Mouse (Mus musculus) embryonic facial prominence, embryonic 14.5 days (tissue): Measurements from ENCODE around the gene Abca7. TPM values are rescaled to one million over a fixed set of nuclear protein-coding genes. Genes with fewer than 3 reads are reported as not detected.
A peak's percentile ranks its signal among the peaks of the same experiment; 100 is the strongest.

Experiments used
- ATAC-seq: fragments of 200-750 bp; cut with Nextera tagmentation; 2 replicates; pipeline ENCODE4 v1.8.0; 2017; ENCODE audit warnings: low read depth, moderate number of reproducible peaks, moderate TSS enrichment
- DNase-seq: peaks from one replicate; pipeline ENCODE4 v3.0.0-alpha.2; 2015; ENCODE audit warnings: low spot score
- H3K27ac ChIP-seq: fragments of 300-500 bp; sonication (generic); replicated peaks from 2 replicates; pipeline ENCODE4 v1.5.1; 2014; ENCODE audit warnings: low read depth, mild to moderate bottlenecking, low read length, moderate library complexity
- H3K27me3 ChIP-seq: fragments of 300-500 bp; sonication (generic); replicated peaks from 2 replicates; pipeline ENCODE4 v1.6.1; 2014; ENCODE audit warnings: low read length; ENCODE audit not compliant: control insufficient read depth, insufficient read depth
- H3K36me3 ChIP-seq: fragments of 300-500 bp; sonication (generic); 2 replicates; pipeline ENCODE4 v1.6.1; 2014; ENCODE audit warnings: low read length, mixed read lengths; ENCODE audit not compliant: control insufficient read depth, insufficient read depth
- H3K4me1 ChIP-seq: fragments of 300-500 bp; sonication (generic); 2 replicates; pipeline ENCODE4 v1.6.1; 2014; ENCODE audit warnings: antibody characterized with exemption, low read length; ENCODE audit not compliant: control insufficient read depth, insufficient read depth
- H3K4me2 ChIP-seq: fragments of 300-500 bp; sonication (generic); 2 replicates; pipeline ENCODE4 v1.6.1; 2014; ENCODE audit warnings: low read depth, mild to moderate bottlenecking, low read length, moderate library complexity, mixed read lengths
- H3K4me3 ChIP-seq: fragments of 300-500 bp; sonication (generic); 2 replicates; pipeline ENCODE4 v1.5.1; 2014; ENCODE audit warnings: low read depth, mild to moderate bottlenecking, low read length
- H3K9ac ChIP-seq: fragments of 300-500 bp; sonication (generic); 2 replicates; pipeline ENCODE4 v1.6.1; 2014; ENCODE audit warnings: low read depth, mild to moderate bottlenecking, low read length, moderate library complexity, mixed read lengths
- H3K9me3 ChIP-seq: fragments of 300-500 bp; sonication (generic); 2 replicates; pipeline ENCODE4 v1.6.1; 2016; ENCODE audit warnings: low read length; ENCODE audit not compliant: control insufficient read depth
- WGBS: fragments of 180-500 bp; shearing (Covaris S2); extraction: QIAGEN DNeasy Blood & Tissue Kit; methylation state at CpG from one replicate; pipeline ENCODE4 v1.1.7; 2014; 5-methylcytosine and 5-hydroxymethylcytosine counted together
- polyA plus RNA-seq: library from polyadenylated mRNA; unstranded; fragments of >200 nt; fragmentation: Nextera tagmentation; extraction: Ambion mirVana; gene quantifications from 2 replicates; pipeline ENCODE4 v1.2.1, GENCODE M21; 2014

Abca7 gene
- polyA plus RNA-seq, 1 experiment from 2014 or later, result 2.5 TPM

DNA sequence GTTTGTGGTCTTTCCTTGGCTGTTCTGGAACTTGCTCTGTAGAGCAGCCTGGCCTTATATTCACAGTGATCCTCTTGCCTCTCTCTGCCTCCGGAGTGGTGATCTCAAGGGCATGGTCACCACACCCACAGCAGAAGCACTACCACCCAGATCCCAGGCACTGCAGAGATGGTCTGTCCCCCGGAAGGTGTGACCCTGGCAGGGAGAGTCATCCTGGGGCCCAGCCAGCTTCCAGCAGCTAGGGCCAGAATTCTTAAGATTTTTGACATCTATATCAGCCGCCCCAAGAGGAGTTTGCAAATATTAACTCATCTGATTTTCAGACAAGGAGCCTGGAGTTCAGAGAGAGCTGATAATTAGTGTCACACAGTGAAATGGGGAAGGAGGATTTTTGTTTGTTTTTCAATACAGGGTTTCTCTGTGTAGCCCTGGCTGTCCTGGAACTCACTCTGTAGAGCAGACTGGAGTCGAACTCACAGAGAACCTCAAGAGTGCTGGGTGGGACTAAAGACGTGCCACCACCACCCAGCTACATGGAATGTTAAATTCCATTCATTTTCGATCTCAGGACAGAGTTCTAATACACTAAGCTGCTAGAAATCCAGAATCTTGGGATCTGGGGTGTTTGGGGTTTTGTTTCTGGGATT lies 9.9 kb upstream of the Abca7 start:
- H3K27me3 ChIP-seq, result no peaks in the 10 kb centered on the region
- peak overlapping the region; percentile 74 for H3K4me3 ChIP-seq
- peaks cover 6% of the 10 kb centered on the region for H3K36me3 ChIP-seq
- peak overlapping the region; percentile 97 for H3K4me2 ChIP-seq
- no peak for ATAC-seq
- H3K9ac ChIP-seq, result peak overlapping the region; percentile 87
- H3K9me3 ChIP-seq, result 0 out of 2 replicates have a peak, but pooled peaks cover 1% of the 10 kb centered on the region
- H3K27ac ChIP-seq, result peak overlapping the region; percentile 99
- WGBS, result 35% methylated on average over 6 of the region's 6 CpGs
- peaks cover 43% of the 10 kb centered on the region for H3K4me1 ChIP-seq
- no peak for DNase-seq

DNA sequence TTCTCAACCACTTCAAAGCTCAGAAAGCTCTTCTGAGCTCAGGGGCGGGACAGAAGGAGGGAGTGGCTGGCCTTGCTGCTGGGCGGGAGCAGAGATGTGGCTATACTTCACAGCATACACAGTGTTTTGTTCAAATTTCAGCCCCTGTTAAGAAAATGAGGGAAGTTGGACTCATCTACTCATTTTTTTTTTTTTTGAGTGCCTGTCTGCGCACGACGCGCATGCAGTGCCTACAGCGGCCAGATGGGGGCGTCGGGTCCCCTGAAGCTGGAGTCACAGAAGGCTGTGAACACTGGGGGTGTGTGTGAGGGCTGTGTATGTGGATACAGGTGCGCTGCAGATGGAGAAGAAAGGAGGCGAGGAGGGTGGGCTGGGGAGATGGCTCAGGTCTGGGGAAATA lies 9.3 kb upstream of the Abca7 start:
- 4% methylated on average over 11 of the region's 11 CpGs for WGBS
- ATAC-seq (no peak), DNase-seq (peak; percentile 85)
- Histone ChIP-seq H3K4me3 (peak overlapping the region; percentile 8), H3K9ac (peak overlapping the region; percentile 86; the same call in 1 of the 2 replicates), H3K4me2 (peak overlapping the region; percentile 97), H3K27me3 (no peaks in the 10 kb centered on the region), H3K9me3 (0 out of 2 replicates have a peak, but pooled peaks cover 5% of the 10 kb centered on the region), H3K4me1 (peaks cover 43% of the 10 kb centered on the region), H3K27ac (peak overlapping the region; percentile 99), H3K36me3 (peaks cover 13% of the 10 kb centered on the region)

DNA sequence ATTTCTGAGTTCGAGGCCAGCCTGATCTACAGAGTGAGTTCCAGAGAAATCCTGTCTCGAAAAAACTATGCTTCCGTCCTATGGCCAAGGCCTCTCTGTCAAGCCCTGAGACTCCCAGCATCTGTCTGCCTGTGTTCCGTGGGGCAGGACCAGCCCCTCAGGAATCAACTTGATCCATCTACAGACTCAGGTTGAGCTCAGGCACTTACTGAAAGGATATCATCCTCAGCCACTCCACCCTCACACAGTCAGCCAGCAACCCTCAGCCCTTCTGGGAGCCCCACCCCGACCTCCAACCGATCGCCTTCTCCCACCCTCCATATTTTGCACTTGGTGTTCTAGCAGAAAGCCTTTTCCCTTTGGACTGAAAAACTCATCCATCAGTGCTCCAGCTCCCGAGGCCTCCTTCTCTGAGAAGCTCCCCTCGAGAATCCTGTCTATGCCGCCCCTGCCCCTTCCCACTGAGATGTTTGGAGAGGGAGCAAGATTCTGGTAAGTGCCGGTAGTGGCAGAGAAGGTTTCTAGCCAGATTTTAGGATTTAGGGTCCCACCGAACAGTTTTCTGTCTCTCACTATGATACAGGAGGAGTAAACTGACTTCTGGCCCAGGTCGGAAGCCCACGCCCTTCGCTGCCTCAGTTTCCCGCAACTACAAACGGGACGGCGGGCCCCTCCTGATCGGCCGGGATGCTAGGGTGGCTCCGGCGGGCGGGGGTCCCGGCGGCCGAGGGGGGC lies 8.4 kb upstream of the Abca7 start:
- peak overlapping the region; percentile 82 for H3K4me3 ChIP-seq
- H3K9ac ChIP-seq, result peak overlapping the region; percentile 86
- H3K27me3 ChIP-seq, result no peaks in the 10 kb centered on the region
- H3K27ac ChIP-seq, result peak overlapping the region; percentile 99
- no peak for DNase-seq
- no peak for ATAC-seq
- peaks cover 22% of the 10 kb centered on the region for H3K36me3 ChIP-seq
- 0 out of 2 replicates have a peak, but pooled peaks cover 5% of the 10 kb centered on the region for H3K9me3 ChIP-seq
- peak overlapping the region; percentile 97 for H3K4me2 ChIP-seq
- 8% methylated on average over 19 of the region's 27 CpGs for WGBS
- peaks cover 40% of the 10 kb centered on the region for H3K4me1 ChIP-seq

DNA sequence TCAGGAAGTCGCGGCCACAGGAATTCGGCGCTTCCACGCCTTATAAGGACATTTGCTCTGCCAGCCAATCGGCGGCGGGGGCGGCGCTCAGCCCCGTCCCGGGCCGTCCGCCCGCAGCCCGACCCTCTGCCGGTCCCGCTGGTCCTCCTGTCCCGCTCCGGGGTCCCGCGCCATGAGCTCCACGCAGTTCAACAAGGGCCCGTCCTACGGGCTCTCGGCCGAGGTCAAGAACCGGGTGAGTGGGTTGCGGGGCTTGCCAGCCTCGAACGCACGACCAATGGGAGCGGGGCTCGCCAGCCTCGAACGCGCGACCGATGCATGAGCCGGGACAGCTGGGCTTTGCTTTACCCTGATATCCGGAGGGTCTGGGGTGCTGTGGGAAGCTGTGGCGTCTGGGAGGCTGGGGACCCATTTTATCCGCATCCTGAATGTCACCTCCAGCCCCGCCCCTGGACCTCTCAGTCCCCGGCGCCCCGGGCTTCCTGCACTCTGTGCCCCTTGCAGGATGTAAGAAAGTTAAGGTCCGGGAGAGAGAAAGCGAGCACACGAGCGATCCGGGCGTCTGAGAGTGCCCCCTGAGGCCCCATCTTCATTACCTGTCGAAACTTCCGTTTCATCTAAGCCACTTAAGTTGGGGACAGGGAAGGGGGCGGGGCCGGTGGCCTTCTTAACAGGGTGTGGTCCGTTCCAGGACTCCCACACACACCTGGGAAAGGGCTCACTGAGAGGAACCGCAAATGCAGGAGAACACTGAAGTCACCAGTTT lies 7.6 kb upstream of the Abca7 start, which contains the start of gene Cnn2:
Cnn2 (plus strand) TSS at position 79 of the 766 bp plus-strand sequence.
- peak; percentile 92 for DNase-seq
- peak; percentile 13; the same call in 1 of the 2 replicates for ATAC-seq

DNA sequence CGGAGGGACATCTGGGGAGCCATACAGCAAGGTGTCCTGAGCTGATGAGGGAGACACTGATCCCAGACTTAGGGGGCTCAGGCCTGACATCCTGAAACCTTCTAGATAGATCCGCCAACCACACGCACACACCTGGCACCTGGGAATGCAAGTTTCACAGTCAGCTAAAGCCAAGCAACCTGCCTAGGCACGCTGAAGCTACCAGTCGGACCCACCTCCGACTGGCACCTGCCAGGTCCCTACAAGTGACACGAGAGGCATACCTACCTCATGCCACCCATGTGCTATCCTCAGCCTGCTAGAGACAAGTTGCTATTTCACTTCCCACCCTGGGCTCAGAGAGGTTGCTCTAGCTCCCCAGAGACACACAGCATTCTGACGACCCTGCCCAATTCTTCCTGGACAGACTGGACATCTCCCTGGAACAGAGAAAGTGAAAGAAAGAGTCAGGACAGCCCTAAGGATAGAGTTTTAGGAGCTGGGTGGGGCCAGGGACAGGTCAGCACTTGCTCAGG lies 7.0 kb upstream of the Abca7 start:
- no peaks in the 10 kb centered on the region for H3K27me3 ChIP-seq
- DNase-seq, result no peak
- H3K9ac ChIP-seq, result peak overlapping the region; percentile 86
- peak overlapping the region; percentile 99 for H3K27ac ChIP-seq
- peaks cover 36% of the 10 kb centered on the region for H3K36me3 ChIP-seq
- no peak for ATAC-seq
- H3K4me3 ChIP-seq, result peak overlapping the region; percentile 82
- H3K9me3 ChIP-seq, result 0 out of 2 replicates have a peak, but pooled peaks cover 5% of the 10 kb centered on the region
- peaks cover 34% of the 10 kb centered on the region for H3K4me1 ChIP-seq
- peak overlapping the region; percentile 97 for H3K4me2 ChIP-seq
- WGBS, result 17% methylated on average over 8 of the region's 8 CpGs

More for the DNA sequence above, 7.6 kb upstream of the Abca7 start, which contains the start of gene Cnn2:
- peaks cover 30% of the 10 kb centered on the region for H3K36me3 ChIP-seq
- H3K9me3 ChIP-seq, result 0 out of 2 replicates have a peak, but pooled peaks cover 5% of the 10 kb centered on the region
- no peaks in the 10 kb centered on the region for H3K27me3 ChIP-seq
- peak within 1 kb of the TSS; percentile 99 for H3K27ac ChIP-seq
- H3K4me1 ChIP-seq, result peaks cover 34% of the 10 kb centered on the region
- H3K4me3 ChIP-seq, result peak within 1 kb of the TSS; percentile 82
- peak within 1 kb of the TSS; percentile 86 for H3K9ac ChIP-seq
- peak within 1 kb of the TSS; percentile 97 for H3K4me2 ChIP-seq
- 1% methylated on average over 25 of the region's 59 CpGs for WGBS

DNA sequence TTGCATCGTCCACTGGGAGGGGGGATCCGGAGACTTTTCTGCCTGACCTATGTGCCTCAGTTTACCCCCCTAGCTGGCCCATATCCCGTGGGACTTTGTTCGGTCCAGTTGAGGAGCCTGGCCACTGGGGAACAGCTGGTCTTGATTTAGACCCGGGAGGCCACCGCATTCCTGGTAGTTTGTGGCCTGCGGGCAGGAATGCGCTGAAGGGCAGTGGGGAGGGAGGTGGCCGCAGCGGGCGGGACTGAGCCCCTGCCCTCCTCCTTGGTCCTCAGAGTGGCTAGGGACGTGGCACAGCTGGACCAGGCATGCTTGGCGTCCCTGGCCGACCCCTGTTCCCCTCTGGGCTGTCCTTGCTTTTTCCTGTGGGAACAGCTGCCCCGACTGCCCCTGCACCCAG lies 6.4 kb upstream of the Abca7 start:
- 0 out of 2 replicates have a peak, but pooled peaks cover 5% of the 10 kb centered on the region for H3K9me3 ChIP-seq
- DNase-seq, result no peak
- peaks cover 34% of the 10 kb centered on the region for H3K4me1 ChIP-seq
- 11% methylated on average over 14 of the region's 15 CpGs for WGBS
- no peak for ATAC-seq
- H3K27me3 ChIP-seq, result no peaks in the 10 kb centered on the region
- H3K4me3 ChIP-seq, result peak overlapping the region; percentile 82
- H3K36me3 ChIP-seq, result peaks cover 42% of the 10 kb centered on the region
- H3K27ac ChIP-seq, result peak overlapping the region; percentile 12; the same call in 1 of the 2 replicates
- peak overlapping the region; percentile 97 for H3K4me2 ChIP-seq
- H3K9ac ChIP-seq, result peak overlapping the region; percentile 86

DNA sequence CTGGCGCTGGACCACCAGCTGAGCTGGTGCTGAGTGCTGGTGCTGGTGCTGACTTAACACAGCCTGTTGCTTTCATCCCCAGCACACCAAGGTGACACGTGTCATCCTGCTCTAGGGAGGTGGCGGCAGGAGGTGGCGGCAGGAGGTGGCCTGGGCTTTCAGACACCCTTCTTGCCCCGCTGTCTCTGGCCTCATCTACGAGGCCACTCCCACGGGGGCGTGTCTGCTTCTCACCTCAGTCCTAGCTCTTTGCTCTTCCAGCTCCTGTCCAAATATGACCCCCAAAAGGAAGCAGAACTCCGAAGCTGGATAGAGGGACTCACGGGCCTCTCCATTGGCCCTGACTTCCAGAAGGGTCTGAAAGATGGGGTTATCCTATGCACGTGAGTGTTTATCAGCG lies 5.2 kb upstream of the Abca7 start:
- Histone ChIP-seq H3K4me1 (peaks cover 29% of the 10 kb centered on the region), H3K36me3 (peaks cover 48% of the 10 kb centered on the region), H3K9me3 (0 out of 2 replicates have a peak, but pooled peaks cover 5% of the 10 kb centered on the region), H3K9ac (no peak overlapping the region), H3K4me2 (no peak overlapping the region; the same call in 1 of the 2 replicates), H3K27me3 (no peaks in the 10 kb centered on the region), H3K27ac (no peak overlapping the region), H3K4me3 (no peak overlapping the region)
- no peak for ATAC-seq
- WGBS, result 75% methylated on average over 12 of the region's 12 CpGs
- no peak for DNase-seq

DNA sequence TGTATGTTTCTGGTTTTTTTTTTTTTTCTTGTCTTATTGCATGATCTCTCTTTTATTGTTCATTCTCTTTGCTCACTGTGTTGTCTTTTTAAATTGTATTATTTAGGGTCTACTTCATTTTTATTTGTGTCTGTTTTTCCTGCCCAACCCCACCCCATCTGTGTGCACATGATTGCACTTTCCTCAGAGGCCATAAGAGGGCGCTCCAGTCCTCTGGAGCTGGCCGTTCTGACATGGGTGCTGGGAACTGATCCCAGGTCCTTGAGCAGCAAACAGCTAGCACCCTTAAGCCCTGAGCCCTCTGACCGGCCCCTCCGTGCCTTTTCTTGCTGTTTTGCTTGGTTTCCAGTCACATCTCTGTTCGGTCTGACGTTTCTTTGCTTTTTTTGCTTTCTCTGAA lies 4.7 kb upstream of the Abca7 start:
- DNase-seq, result no peak
- H3K4me1 ChIP-seq, result peaks cover 25% of the 10 kb centered on the region
- no peak overlapping the region for H3K27ac ChIP-seq
- ATAC-seq, result no peak
- peaks cover 48% of the 10 kb centered on the region for H3K36me3 ChIP-seq
- 0 out of 2 replicates have a peak, but pooled peaks cover 5% of the 10 kb centered on the region for H3K9me3 ChIP-seq
- no peak overlapping the region for H3K4me3 ChIP-seq
- 88% methylated on average over 6 of the region's 6 CpGs for WGBS
- no peak overlapping the region; the same call in 1 of the 2 replicates for H3K4me2 ChIP-seq
- no peak overlapping the region for H3K9ac ChIP-seq
- H3K27me3 ChIP-seq, result no peaks in the 10 kb centered on the region
